Mouse (Mus musculus): ENCODE results near the gene Nexn. TPM values are rescaled to one million over a fixed set of nuclear protein-coding genes. Genes with fewer than 3 reads are reported as not detected.
A peak's percentile ranks its signal among the peaks of the same experiment; 100 is the strongest.
"Not testable (repeated sequence)": the region's sequence is repeated elsewhere in the genome, so short reads cannot be mapped to it uniquely, and the experiment has no call there.

Nexn gene
- polyA plus RNA-seq, 1 experiment from 2014 or later, result 2.1 TPM

DNA sequence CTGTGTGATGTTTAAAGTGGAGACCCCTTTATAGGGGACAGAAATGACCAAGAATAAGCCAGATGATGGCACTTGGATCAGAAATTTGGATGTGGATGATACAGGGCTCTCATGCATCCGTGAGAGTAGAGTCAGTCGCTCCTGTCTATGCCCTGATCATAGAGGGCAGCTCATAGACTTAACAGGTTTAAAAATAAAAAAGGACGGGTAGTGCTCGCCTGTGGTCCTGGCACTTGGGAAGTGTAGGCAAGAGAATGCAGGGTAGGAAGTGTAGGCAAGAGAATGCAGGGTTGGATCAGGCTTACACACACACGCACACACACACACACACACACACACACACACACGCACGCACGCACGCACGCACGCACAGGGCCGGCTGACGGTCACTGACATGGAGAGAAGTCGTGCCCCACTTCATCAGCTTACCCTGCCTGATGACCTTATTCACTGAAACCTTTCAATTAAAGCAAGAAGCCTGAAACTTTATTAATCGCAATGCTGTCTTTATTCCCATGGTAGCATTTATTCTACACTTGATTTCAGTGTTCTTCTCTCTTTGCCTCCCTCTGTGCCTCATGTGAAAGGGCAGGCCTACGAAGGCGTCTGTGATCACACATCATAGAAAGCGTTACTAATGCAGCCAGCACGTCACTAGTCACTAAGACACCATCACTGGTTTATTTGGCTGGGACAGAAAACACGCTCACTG is 7.0 kb upstream of the Nexn start:
- Histone ChIP-seq H3K36me3 (peaks cover 22% of the 10 kb centered on the region), H3K9me3 (no peaks in the 10 kb centered on the region), H3K4me1 (replicated peaks) (no peaks in the 10 kb centered on the region), H3K27ac (replicated peaks) (no peak overlapping the region), H3K9ac (no peak overlapping the region), H3K4me2 (no peak overlapping the region), H3K4me3 (no peak overlapping the region), H3K27me3 (peaks cover 5% of the 10 kb centered on the region; the same call in 1 of the 2 replicates)
- no peak for ATAC-seq (ENCODE audit: low read depth)
- WGBS, result 72% methylated on average over 20 of the region's 20 CpGs

DNA sequence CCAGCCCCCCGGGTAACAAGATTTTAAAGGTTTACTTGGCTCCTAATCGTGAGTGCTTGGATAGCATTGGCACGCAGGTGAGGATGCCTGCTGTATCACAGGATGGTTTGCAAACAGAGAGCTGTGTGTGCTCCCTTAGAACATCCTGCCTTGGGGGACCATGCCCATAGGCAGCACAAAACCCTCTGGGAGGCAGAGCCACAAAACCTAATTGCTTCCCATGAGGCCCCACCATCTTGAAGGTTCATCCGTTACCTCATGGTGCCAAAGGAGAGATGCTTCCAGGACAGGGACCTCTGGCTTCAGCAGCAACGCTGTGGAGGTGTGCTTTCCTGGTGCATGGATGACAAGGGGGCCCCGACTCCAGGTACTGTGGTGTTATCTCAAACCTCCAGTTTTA is 5.7 kb upstream of the Nexn start:
- peaks cover 18% of the 10 kb centered on the region for H3K36me3 ChIP-seq
- H3K27me3 ChIP-seq, result peaks cover 14% of the 10 kb centered on the region
- H3K4me1 ChIP-seq (replicated peaks), result no peaks in the 10 kb centered on the region
- no peak overlapping the region for H3K4me3 ChIP-seq
- 89% methylated on average over 6 of the region's 6 CpGs for WGBS
- H3K9me3 ChIP-seq, result no peaks in the 10 kb centered on the region
- H3K27ac ChIP-seq (replicated peaks), result no peak overlapping the region
- no peak overlapping the region for H3K9ac ChIP-seq
- no peak overlapping the region for H3K4me2 ChIP-seq
- no peak for ATAC-seq (ENCODE audit: low read depth)

GRCm38 (mm10) chr3:152271071-152271710 is 5.0 kb upstream of the Nexn start:
- Histone ChIP-seq H3K36me3 (peaks cover 11% of the 10 kb centered on the region), H3K4me3 (no peak overlapping the region), H3K9ac (no peak overlapping the region), H3K27ac (replicated peaks) (no peak overlapping the region), H3K27me3 (peaks cover 21% of the 10 kb centered on the region), H3K4me1 (replicated peaks) (peaks cover 3% of the 10 kb centered on the region; the same call in 1 of the 2 replicates), H3K9me3 (no peaks in the 10 kb centered on the region), H3K4me2 (no peak overlapping the region)
- WGBS, result 94% methylated on average over 10 of the region's 10 CpGs
- no peak for ATAC-seq (ENCODE audit: low read depth)

GRCm38 (mm10) chr3:152268099-152268498 is 1.9 kb upstream of the Nexn start:
- WGBS, result 89% methylated on average over 14 of the region's 14 CpGs
- Histone ChIP-seq H3K4me1 (replicated peaks) (peaks cover 19% of the 10 kb centered on the region), H3K9me3 (no peaks in the 10 kb centered on the region), H3K27me3 (peaks cover 45% of the 10 kb centered on the region), H3K4me3 (no peak overlapping the region), H3K9ac (no peak overlapping the region), H3K4me2 (no peak overlapping the region), H3K36me3 (peaks cover 6% of the 10 kb centered on the region; the same call in 1 of the 2 replicates), H3K27ac (replicated peaks) (no peak overlapping the region)
- ATAC-seq (ENCODE audit: low read depth), result no peak

DNA sequence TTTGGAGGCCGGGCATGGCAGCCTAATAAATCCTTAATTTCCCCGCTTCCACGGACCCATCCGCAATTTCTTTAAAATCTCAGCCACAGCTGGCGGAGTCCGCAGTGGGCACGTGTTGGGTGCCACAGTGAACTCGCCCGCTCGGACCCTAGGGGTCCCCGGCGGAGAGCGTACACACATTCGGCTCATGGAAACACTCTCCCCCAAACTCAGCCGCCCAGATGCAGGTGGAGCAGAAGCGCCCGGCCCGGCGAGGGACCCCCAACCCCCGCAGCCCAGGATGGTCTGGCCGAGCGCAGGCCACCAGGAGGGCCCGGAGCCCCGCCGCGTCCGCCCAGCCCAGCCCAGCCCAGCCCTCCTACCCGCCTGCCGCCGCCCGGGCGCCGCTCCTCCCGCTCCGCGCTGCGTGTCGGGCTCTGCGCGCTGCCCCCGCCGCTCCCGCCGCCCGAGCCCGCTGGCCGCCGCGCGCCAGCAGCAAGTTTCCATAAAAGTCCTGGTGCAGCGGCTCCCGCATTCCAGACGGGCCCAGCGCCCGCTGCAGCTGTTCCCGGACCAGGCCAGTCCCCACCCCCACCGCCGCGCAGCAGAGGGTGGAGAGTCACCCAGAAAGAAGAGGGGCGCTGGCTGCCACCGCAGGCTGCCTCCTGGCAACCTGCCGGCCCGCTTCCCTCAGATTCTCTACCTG is 657 bp downstream of the Nexn start:
- Histone ChIP-seq H3K36me3 (no peaks in the 10 kb centered on the region), H3K9ac (peak overlapping the region; percentile 68), H3K27ac (replicated peaks) (no peak overlapping the region; the same call in 1 of the 2 replicates), H3K27me3 (peaks cover 45% of the 10 kb centered on the region), H3K4me1 (replicated peaks) (peaks cover 27% of the 10 kb centered on the region), H3K4me3 (peak overlapping the region; percentile 49), H3K4me2 (peak overlapping the region; percentile 99), H3K9me3 (no peaks in the 10 kb centered on the region)
- peak; percentile 84 for ATAC-seq (ENCODE audit: low read depth)
- under 1% methylated on average over 63 of the region's 63 CpGs for WGBS

GRCm38 (mm10) chr3:152264830-152265229 is 1.3 kb downstream of the Nexn start:
- no peak overlapping the region for H3K27ac ChIP-seq (replicated peaks)
- 12% methylated on average over 12 of the region's 12 CpGs for WGBS
- H3K9me3 ChIP-seq, result no peaks in the 10 kb centered on the region
- peak overlapping the region; percentile 68; the same call in 1 of the 2 replicates for H3K9ac ChIP-seq
- peaks cover 27% of the 10 kb centered on the region for H3K4me1 ChIP-seq (replicated peaks)
- H3K27me3 ChIP-seq, result peaks cover 45% of the 10 kb centered on the region
- peak overlapping the region; percentile 99 for H3K4me2 ChIP-seq
- no peak for ATAC-seq (ENCODE audit: low read depth)
- H3K4me3 ChIP-seq, result peak overlapping the region; percentile 49
- H3K36me3 ChIP-seq, result no peaks in the 10 kb centered on the region

GRCm38 (mm10) chr3:152264374-152264773 is 1.8 kb downstream of the Nexn start:
- Histone ChIP-seq H3K9me3 (no peaks in the 10 kb centered on the region), H3K4me3 (no peak overlapping the region), H3K27ac (replicated peaks) (no peak overlapping the region), H3K4me2 (no peak overlapping the region), H3K36me3 (no peaks in the 10 kb centered on the region), H3K4me1 (replicated peaks) (peaks cover 27% of the 10 kb centered on the region), H3K9ac (no peak overlapping the region), H3K27me3 (peaks cover 45% of the 10 kb centered on the region)
- no peak for ATAC-seq (ENCODE audit: low read depth)
- WGBS, result 27% methylated on average over 10 of the region's 10 CpGs

DNA sequence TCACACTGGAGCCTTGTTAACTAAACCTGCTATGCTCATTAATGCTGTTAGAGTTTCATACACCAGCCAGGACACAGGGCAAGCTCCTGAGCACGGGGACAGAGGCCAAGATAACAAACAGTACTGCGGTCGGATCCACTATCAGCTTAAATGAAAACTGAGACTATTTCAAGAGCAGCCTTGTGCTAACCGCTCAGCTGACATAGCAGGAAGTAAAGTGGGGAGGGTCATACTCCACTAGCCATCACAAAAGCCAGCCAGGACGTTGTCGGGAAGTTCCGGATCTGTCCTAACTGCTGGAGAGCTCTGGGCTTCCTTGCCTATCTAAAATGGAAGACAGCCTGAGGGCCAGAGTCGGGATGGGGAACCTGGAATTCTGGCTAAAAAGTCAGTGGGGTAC is 4.2 kb downstream of the Nexn start:
- Histone ChIP-seq H3K9me3 (no peaks in the 10 kb centered on the region), H3K9ac (no peak overlapping the region), H3K27me3 (peaks cover 31% of the 10 kb centered on the region), H3K36me3 (no peaks in the 10 kb centered on the region), H3K4me2 (no peak overlapping the region), H3K4me1 (replicated peaks) (peaks cover 27% of the 10 kb centered on the region), H3K4me3 (no peak overlapping the region), H3K27ac (replicated peaks) (no peak overlapping the region)
- WGBS, result 32% methylated on average over 8 of the region's 8 CpGs
- no peak for ATAC-seq (ENCODE audit: low read depth)

DNA sequence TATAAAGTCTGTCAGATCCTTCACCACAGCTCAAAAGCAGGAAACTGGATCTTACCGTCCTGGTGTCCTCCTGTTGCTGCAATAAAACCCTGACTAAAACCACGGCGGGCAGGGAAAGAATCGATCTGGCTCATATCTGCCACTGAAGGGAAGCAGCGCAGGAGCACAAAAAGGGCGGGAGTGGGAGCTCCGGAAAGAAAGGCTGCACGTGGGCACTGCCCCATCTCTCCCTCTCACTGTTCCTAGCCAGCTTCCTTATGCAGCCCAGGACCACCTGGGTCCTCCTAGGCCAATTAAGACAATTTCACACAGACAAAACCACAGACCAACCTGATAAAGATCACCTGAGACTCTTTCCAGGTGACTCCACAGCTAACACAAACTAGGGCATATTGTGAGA is 4.7 kb downstream of the Nexn start:
- Histone ChIP-seq H3K4me1 (replicated peaks) (peaks cover 27% of the 10 kb centered on the region), H3K36me3 (no peaks in the 10 kb centered on the region), H3K27ac (replicated peaks) (no peak overlapping the region), H3K27me3 (peaks cover 26% of the 10 kb centered on the region), H3K4me3 (no peak overlapping the region), H3K9me3 (no peaks in the 10 kb centered on the region), H3K9ac (no peak overlapping the region), H3K4me2 (no peak overlapping the region)
- ATAC-seq (ENCODE audit: low read depth), result no peak
- WGBS, result 47% methylated on average over 8 of the region's 8 CpGs

GRCm38 (mm10) chr3:152260362-152260761 is 5.8 kb downstream of the Nexn start:
- no peak overlapping the region for H3K9ac ChIP-seq
- H3K27ac ChIP-seq (replicated peaks), result no peak overlapping the region
- H3K4me1 ChIP-seq (replicated peaks), result peaks cover 16% of the 10 kb centered on the region
- H3K27me3 ChIP-seq, result peaks cover 17% of the 10 kb centered on the region
- H3K4me2 ChIP-seq, result no peak overlapping the region
- ATAC-seq (ENCODE audit: low read depth), result no peak
- WGBS, result 100% methylated on average over 1 of the region's 1 CpGs
- H3K36me3 ChIP-seq, result no peaks in the 10 kb centered on the region
- H3K9me3 ChIP-seq, result no peaks in the 10 kb centered on the region
- H3K4me3 ChIP-seq, result no peak overlapping the region

GRCm38 (mm10) chr3:152259409-152259808 is 6.7 kb downstream of the Nexn start:
- H3K4me1 ChIP-seq (replicated peaks); H3K4me2 ChIP-seq; H3K27ac ChIP-seq (replicated peaks); H3K9ac ChIP-seq; H3K36me3 ChIP-seq; H3K4me3 ChIP-seq; H3K27me3 ChIP-seq; H3K9me3 ChIP-seq: not testable (repeated sequence)
- peak; percentile 65 for ATAC-seq (ENCODE audit: low read depth)
- 46% methylated on average over 8 of the region's 9 CpGs for WGBS

DNA sequence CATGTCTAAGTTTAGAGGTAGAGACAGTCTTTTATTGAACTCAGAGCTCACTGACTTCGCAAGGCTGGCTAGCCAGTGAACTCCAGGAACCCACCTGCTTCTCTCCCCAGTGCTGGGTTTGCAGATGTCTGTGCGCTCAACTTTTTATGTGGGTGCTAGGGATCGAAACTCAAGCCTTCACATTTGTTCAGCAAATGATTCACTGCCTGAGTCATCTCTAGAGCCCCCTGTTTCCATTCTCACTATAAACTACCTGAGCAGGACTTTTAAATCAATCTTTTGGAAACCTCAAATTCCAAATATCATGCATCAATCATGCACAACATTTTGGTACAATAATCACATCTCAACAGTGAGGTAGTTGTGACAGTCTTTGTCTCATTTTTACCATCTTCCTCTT is 8.6 kb downstream of the Nexn start:
- H3K4me3 ChIP-seq, result no peak overlapping the region
- H3K27me3 ChIP-seq, result no peaks in the 10 kb centered on the region; the same call in 1 of the 2 replicates
- H3K4me1 ChIP-seq (replicated peaks), result peaks cover 7% of the 10 kb centered on the region
- H3K4me2 ChIP-seq, result no peak overlapping the region
- ATAC-seq (ENCODE audit: low read depth), result no peak
- WGBS, result 88% methylated on average over 3 of the region's 3 CpGs
- no peaks in the 10 kb centered on the region for H3K9me3 ChIP-seq
- no peak overlapping the region for H3K27ac ChIP-seq (replicated peaks)
- no peak overlapping the region for H3K9ac ChIP-seq
- no peaks in the 10 kb centered on the region for H3K36me3 ChIP-seq

All from neural tube, embryonic 13.5 days (tissue).